In genomic region chr16:53130677-53131076, GRCm38 (mm10) we compare ENCODE assay signal across 23 mouse cellular contexts.
DNase-seq lines count a peak whose midpoint lies in the region; ATAC-seq and TF ChIP-seq lines count a peak whose summit lies in the region.
"Had no signal": no experiment of that assay in that cellular context is flagged by ENCODE, and none has a peak within 500 bp of the region (broad histone marks: within the 10 kb centered on the region; RNA-seq: fewer than 3 reads in every experiment).

No protein-coding gene starts in this region.

- H3K27ac ChIP-seq in heart, embryonic 12.5 days (ENCODE audit: poor library complexity, severe bottlenecking): peak overlapping the region; percentile 81
- H3K27ac ChIP-seq in kidney, postnatal 0 days: no peak overlapping the region
- H3K27ac ChIP-seq in kidney, adult 2 months (ENCODE audit: insufficient read depth, low read depth, low read length): no peak overlapping the region
- no peak overlapping the region for H3K27ac ChIP-seq in lung, postnatal 0 days (ENCODE audit: low read length)
- H3K27ac ChIP-seq: hindbrain, embryonic 13.5 days; layer of hippocampus, adult 2 months; macrophage; midbrain, embryonic 15.5 days; neural tube, embryonic 12.5 days; stomach, postnatal 0 days had no signal

- DNase-seq in heart, postnatal 36 days: no peak
- peak; percentile 84 for DNase-seq in kidney, postnatal 0 days (ENCODE audit: low spot score)
- no peak for DNase-seq in kidney, adult 2 months
- peak; percentile 52 for DNase-seq in lung, postnatal 0 days (ENCODE audit: low spot score)
- DNase-seq in lung, adult 18-20 months: no peak
- peak; percentile 2 for DNase-seq in lung, postnatal 36 days
- DNase-seq: cerebellum, adult 11-12 months; cerebellum, postnatal 10 days; gastrocnemius, postnatal 25 days; kidney, adult 18-20 months; right cerebral cortex, postnatal 14 days; thymus, adult 2 months; thymus, postnatal 4 days had no signal

- intact Hi-C loops in heart, postnatal 36 days (cut with DNase I): no loop called here

- H3K9ac ChIP-seq in heart, embryonic 12.5 days: no peak overlapping the region
- H3K9ac ChIP-seq in kidney, postnatal 0 days (ENCODE audit: low read depth, low read length): no peak overlapping the region
- H3K9ac ChIP-seq in lung, postnatal 0 days (replicated peaks; ENCODE audit: low read depth): no peak overlapping the region
- H3K9ac ChIP-seq: hindbrain, embryonic 13.5 days; midbrain, embryonic 15.5 days; neural tube, embryonic 12.5 days had no signal

- TF ChIP-seq POLR2A in kidney, adult 2 months (IDR thresholded peaks at IDR 0.05; ENCODE audit: low read depth, low read length): no peak

- no peaks in the 10 kb centered on the region for H3K27me3 ChIP-seq in heart, embryonic 12.5 days (replicated peaks)
- no peaks in the 10 kb centered on the region for H3K27me3 ChIP-seq in kidney, postnatal 0 days (ENCODE audit: insufficient read depth, low read length)
- no peaks in the 10 kb centered on the region for H3K27me3 ChIP-seq in kidney, adult 2 months (replicated peaks; ENCODE audit: control insufficient read depth, insufficient read depth, low read length)
- H3K27me3 ChIP-seq in lung, postnatal 0 days (replicated peaks; ENCODE audit: insufficient read depth, low read length): no peaks in the 10 kb centered on the region
- H3K27me3 ChIP-seq: hindbrain, embryonic 13.5 days; midbrain, embryonic 15.5 days; neural tube, embryonic 12.5 days; Patski had no signal

- no peaks in the 10 kb centered on the region for H3K36me3 ChIP-seq in heart, embryonic 12.5 days
- no peaks in the 10 kb centered on the region for H3K36me3 ChIP-seq in kidney, postnatal 0 days (ENCODE audit: insufficient read depth, low read length)
- no peaks in the 10 kb centered on the region for H3K36me3 ChIP-seq in kidney, adult 2 months (ENCODE audit: control insufficient read depth, insufficient read depth, low read length)
- H3K36me3 ChIP-seq in lung, postnatal 0 days (ENCODE audit: insufficient read depth, low read length): no peaks in the 10 kb centered on the region
- H3K36me3 ChIP-seq: hindbrain, embryonic 13.5 days; midbrain, embryonic 15.5 days; neural tube, embryonic 12.5 days had no signal

- peak; percentile 69 for TF ChIP-seq EP300 in lung, postnatal 0 days (IDR thresholded peaks at IDR 0.05)

- ATAC-seq in heart, embryonic 12.5 days (ENCODE audit: insufficient number of reproducible peaks, low FRiP score): peak; percentile 57
- ATAC-seq in kidney, postnatal 0 days (replicated peaks; ENCODE audit: low FRiP score, low read depth): no peak
- peak; percentile 50 for ATAC-seq in lung, postnatal 0 days
- ATAC-seq in inflammation-experienced regulatory T-cells, adult 6 months: no peak
- ATAC-seq: midbrain, embryonic 15.5 days; Patski had no signal

- peaks cover 9% of the 10 kb centered on the region for H3K4me1 ChIP-seq in heart, embryonic 12.5 days (replicated peaks)
- no peaks in the 10 kb centered on the region for H3K4me1 ChIP-seq in kidney, postnatal 0 days (replicated peaks; ENCODE audit: insufficient read depth, low read length)
- no peaks in the 10 kb centered on the region for H3K4me1 ChIP-seq in kidney, adult 2 months (ENCODE audit: control insufficient read depth, insufficient read depth, low read length)
- H3K4me1 ChIP-seq in lung, postnatal 0 days (ENCODE audit: insufficient read depth, low read depth, low read length): no peaks in the 10 kb centered on the region
- H3K4me1 ChIP-seq: hindbrain, embryonic 13.5 days; midbrain, embryonic 15.5 days; neural tube, embryonic 12.5 days had no signal

- WGBS in heart, embryonic 12.5 days: 18% methylated on average over 2 of the region's 2 CpGs
- 48% methylated on average over 2 of the region's 2 CpGs for WGBS in kidney, postnatal 0 days
- 51% methylated on average over 2 of the region's 2 CpGs for WGBS in kidney, adult 2 months
- WGBS in lung, postnatal 0 days: 32% methylated on average over 2 of the region's 2 CpGs

- H3K4me3 ChIP-seq in heart, embryonic 12.5 days: no peak overlapping the region
- no peak overlapping the region for H3K4me3 ChIP-seq in kidney, postnatal 0 days (replicated peaks; ENCODE audit: low read depth, low read length)
- no peak overlapping the region for H3K4me3 ChIP-seq in kidney, adult 2 months (ENCODE audit: insufficient read depth, low read depth, low read length)
- no peak overlapping the region for H3K4me3 ChIP-seq in lung, postnatal 0 days (ENCODE audit: low read depth, low read length)
- H3K4me3 ChIP-seq: hindbrain, embryonic 13.5 days; layer of hippocampus, adult 2 months; midbrain, embryonic 15.5 days; neural tube, embryonic 12.5 days had no signal

- no peak for TF ChIP-seq CTCF in kidney, postnatal 0 days (IDR thresholded peaks at IDR 0.05; ENCODE audit: low read depth)
- TF ChIP-seq CTCF in kidney, adult 2 months (conservative IDR thresholded peaks at IDR 0.05; ENCODE audit: insufficient read depth, insufficient read length, low read depth, low read length): no peak
- TF ChIP-seq CTCF in lung, postnatal 0 days (IDR thresholded peaks at IDR 0.05): no peak

- no peak overlapping the region for H3K4me2 ChIP-seq in heart, embryonic 12.5 days
- H3K4me2 ChIP-seq in kidney, postnatal 0 days (ENCODE audit: low read length): no peak overlapping the region
- no peak overlapping the region for H3K4me2 ChIP-seq in lung, postnatal 0 days (replicated peaks; ENCODE audit: low read depth, low read length)
- H3K4me2 ChIP-seq: hindbrain, embryonic 13.5 days; liver, embryonic 11.5 days; midbrain, embryonic 15.5 days; neural tube, embryonic 12.5 days had no signal

- no peaks in the 10 kb centered on the region for H3K9me3 ChIP-seq in heart, embryonic 12.5 days (replicated peaks)
- H3K9me3 ChIP-seq in kidney, postnatal 0 days (replicated peaks; ENCODE audit: low read length): no peaks in the 10 kb centered on the region
- no peaks in the 10 kb centered on the region for H3K9me3 ChIP-seq in lung, postnatal 0 days (ENCODE audit: low read length)
- H3K9me3 ChIP-seq: hindbrain, embryonic 13.5 days; midbrain, embryonic 15.5 days; neural tube, embryonic 12.5 days had no signal

Comparison
In these comparisons a context has a peak if more than half of its experiments do, and no peak if none do; other contexts are left out.
1. DNase-seq: peak in kidney, postnatal 0 days (single experiment), lung, postnatal 0 days (single experiment) and lung, postnatal 36 days (single experiment); none in heart, postnatal 36 days (0 of 2), kidney, adult 2 months (single experiment) and lung, adult 18-20 months (0 of 2).
2. ATAC-seq: peak in heart, embryonic 12.5 days (single experiment) and lung, postnatal 0 days (single experiment); none in kidney, postnatal 0 days (single experiment) and inflammation-experienced regulatory T-cells, adult 6 months (single experiment).